Mouse (Mus musculus) liver, embryonic 12.5 days (tissue): ENCODE results near the gene Alk. TPM values are rescaled to one million over a fixed set of nuclear protein-coding genes. Genes with fewer than 3 reads are reported as not detected.

ENCODE experiments used
- ATAC-seq: fragments of 200-750 bp; cut with Nextera tagmentation; 2 replicates; pipeline ENCODE4 v1.8.0; 2017; ENCODE audit warnings: moderate number of reproducible peaks, mild to moderate bottlenecking, moderate library complexity
- H3K27ac ChIP-seq: fragments of 300-500 bp; sonication (generic); 2 replicates; pipeline ENCODE4 v1.5.1; 2016; ENCODE audit warnings: mild to moderate bottlenecking
- H3K27me3 ChIP-seq: fragments of 300-500 bp; sonication (generic); replicated peaks from 2 replicates; pipeline ENCODE4 v1.6.1; 2016; ENCODE audit warnings: mild to moderate bottlenecking, moderate library complexity
- H3K36me3 ChIP-seq: fragments of 300-500 bp; sonication (generic); 2 replicates; pipeline ENCODE4 v1.6.1; 2016; ENCODE audit warnings: mild to moderate bottlenecking, moderate library complexity
- H3K4me1 ChIP-seq: fragments of 300-500 bp; sonication (generic); 2 replicates; pipeline ENCODE4 v1.6.1; 2016
- H3K4me2 ChIP-seq: fragments of 300-500 bp; sonication (generic); 2 replicates; pipeline ENCODE4 v1.6.1; 2016; ENCODE audit warnings: mild to moderate bottlenecking, moderate library complexity
- H3K4me3 ChIP-seq: fragments of 300-500 bp; sonication (generic); 2 replicates; pipeline ENCODE4 v1.5.1; 2016; ENCODE audit warnings: mild to moderate bottlenecking, moderate library complexity
- H3K9ac ChIP-seq: fragments of 300-500 bp; sonication (generic); 2 replicates; pipeline ENCODE4 v1.6.1; 2016; ENCODE audit warnings: mild to moderate bottlenecking, moderate library complexity
- H3K9me3 ChIP-seq: fragments of 300-500 bp; sonication (generic); replicated peaks from 2 replicates; pipeline ENCODE4 v1.6.1; 2016; ENCODE audit warnings: mild to moderate bottlenecking, moderate library complexity
- WGBS: fragments of 180-500 bp; shearing (Covaris S2); methylation state at CpG from one replicate; pipeline ENCODE4 v1.1.7; 2016; ENCODE audit not compliant: insufficient replicate concordance; 5-methylcytosine and 5-hydroxymethylcytosine counted together
- polyA plus RNA-seq: library from polyadenylated mRNA; unstranded; fragments of >200 nt; fragmentation: Nextera tagmentation; extraction: Ambion mirVana; gene quantifications from 2 replicates; pipeline ENCODE4 v1.2.1, GENCODE M21; 2016

Alk gene
- 0.02 and 0.14 TPM in 2 replicates for polyA plus RNA-seq

DNA sequence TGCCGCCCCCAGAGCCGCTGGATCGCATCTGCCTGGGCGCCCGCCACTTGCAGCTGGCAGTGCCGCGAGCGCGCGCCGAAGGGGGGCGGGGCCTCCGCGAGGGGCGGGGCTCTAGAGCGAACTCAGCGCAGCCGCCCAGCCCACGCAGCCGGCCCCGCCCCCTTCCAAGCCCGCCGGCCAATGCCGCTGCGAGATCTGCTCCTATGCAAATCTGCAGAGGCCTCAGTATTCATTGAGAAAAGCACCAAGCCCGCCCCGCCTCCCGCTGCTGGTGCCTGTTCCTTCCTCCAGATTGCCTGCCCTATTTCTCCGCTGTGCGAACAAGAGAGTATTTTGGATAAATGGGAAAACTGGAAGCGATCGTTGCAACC is at the start of gene Alk:
Alk (minus strand) TSS at position 18 of the 371 bp plus-strand sequence.
- peak; percentile 82 for ATAC-seq

DNA sequence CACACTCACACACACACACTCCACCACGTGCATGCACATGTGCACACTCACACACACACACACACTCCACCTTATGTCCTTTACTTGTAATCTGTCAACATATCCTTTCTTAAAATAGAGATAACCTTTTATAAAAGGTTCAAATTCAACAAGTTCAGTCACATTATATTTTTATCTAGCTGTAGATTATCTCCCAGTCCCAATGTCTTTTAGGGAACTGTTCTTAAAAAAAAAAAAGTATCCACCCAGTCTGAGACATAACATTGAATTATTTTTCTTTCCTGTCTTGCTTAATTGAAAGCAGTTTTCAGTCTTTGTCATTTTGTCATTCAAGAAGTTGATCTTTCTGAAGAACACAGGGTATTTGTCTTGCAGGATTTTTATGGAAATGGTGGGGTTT is 48.4 kb upstream of the Alk start:
- H3K9ac ChIP-seq = no peak overlapping the region
- no peak overlapping the region for H3K27ac ChIP-seq
- no peaks in the 10 kb centered on the region for H3K36me3 ChIP-seq
- WGBS = 67% methylated on average over 1 of the region's 1 CpGs
- H3K4me1 ChIP-seq = no peaks in the 10 kb centered on the region
- 0 out of 2 replicates have a peak, but pooled peaks cover 2% of the 10 kb centered on the region for H3K9me3 ChIP-seq
- no peak overlapping the region for H3K4me2 ChIP-seq
- H3K4me3 ChIP-seq = no peak overlapping the region
- no peaks in the 10 kb centered on the region for H3K27me3 ChIP-seq
- ATAC-seq = no peak

More for the DNA sequence above, at the start of gene Alk:
- WGBS = 1% methylated on average over 32 of the region's 32 CpGs
- H3K9me3 ChIP-seq = no peaks in the 10 kb centered on the region
- no peak within 1 kb of the TSS for H3K27ac ChIP-seq
- no peak within 1 kb of the TSS for H3K9ac ChIP-seq
- peak within 1 kb of the TSS; percentile 48 for H3K4me3 ChIP-seq
- H3K4me1 ChIP-seq = 0 out of 2 replicates have a peak, but pooled peaks cover 9% of the 10 kb centered on the region
- peak within 1 kb of the TSS; percentile 66 for H3K4me2 ChIP-seq
- H3K27me3 ChIP-seq = peaks cover 40% of the 10 kb centered on the region
- H3K36me3 ChIP-seq = no peaks in the 10 kb centered on the region

DNA sequence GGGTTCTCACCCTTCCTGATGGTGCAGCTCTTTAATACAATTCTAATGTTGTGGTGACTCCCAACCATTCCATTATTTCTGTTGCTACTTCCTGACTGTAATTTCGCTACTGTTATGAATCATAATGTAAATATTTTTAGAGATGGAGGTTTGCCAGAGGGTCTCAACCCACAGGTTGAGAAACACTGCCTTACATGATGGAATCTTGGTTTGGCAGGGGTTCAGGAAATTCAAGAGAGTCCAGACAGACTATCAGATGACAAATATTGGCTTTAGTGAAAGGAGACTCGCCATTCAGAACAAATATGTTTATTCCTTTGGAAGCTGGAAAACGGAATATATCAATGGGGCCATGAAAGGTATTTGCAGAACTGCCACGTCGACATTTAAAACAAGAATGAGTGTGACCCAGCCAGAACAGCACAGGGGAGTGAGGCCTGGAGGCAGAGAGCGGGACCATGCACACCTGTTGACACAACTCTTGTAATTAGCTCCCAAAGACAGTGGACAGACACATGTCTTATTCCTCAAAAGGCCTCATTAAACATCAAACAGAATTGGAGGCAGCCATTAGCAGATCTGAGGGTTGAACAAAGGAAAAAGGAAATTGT is 44.3 kb upstream of the Alk start:
- no peaks in the 10 kb centered on the region for H3K36me3 ChIP-seq
- no peak overlapping the region for H3K9ac ChIP-seq
- no peak overlapping the region for H3K4me2 ChIP-seq
- 37% methylated on average over 6 of the region's 6 CpGs for WGBS
- no peak overlapping the region for H3K27ac ChIP-seq
- ATAC-seq = no peak
- H3K9me3 ChIP-seq = peaks cover 5% of the 10 kb centered on the region; the same call in 1 of the 2 replicates
- no peak overlapping the region for H3K4me3 ChIP-seq
- H3K4me1 ChIP-seq = no peaks in the 10 kb centered on the region
- H3K27me3 ChIP-seq = no peaks in the 10 kb centered on the region

DNA sequence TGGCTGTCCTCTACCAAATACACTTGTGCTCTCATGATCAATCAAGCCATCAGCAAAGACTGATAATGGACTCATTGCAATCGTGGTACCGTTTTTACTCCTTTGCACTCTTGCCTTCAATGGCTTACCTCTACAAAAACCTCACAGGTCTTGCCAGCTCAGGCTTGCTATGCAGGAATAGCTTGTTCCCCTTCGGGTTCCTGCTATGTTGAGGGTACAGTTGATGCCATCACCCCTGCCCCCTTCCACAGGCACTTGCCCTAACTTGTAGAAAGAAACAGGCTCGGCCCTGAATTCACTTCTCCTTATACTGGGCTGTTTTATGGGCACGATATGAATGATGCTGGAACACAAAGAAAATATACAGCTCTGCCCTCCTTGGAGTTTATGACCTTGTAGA is 41.7 kb upstream of the Alk start:
- H3K27ac ChIP-seq = no peak overlapping the region
- H3K27me3 ChIP-seq = no peaks in the 10 kb centered on the region
- ATAC-seq = no peak
- no peaks in the 10 kb centered on the region for H3K36me3 ChIP-seq
- peaks cover 8% of the 10 kb centered on the region; the same call in 1 of the 2 replicates for H3K9me3 ChIP-seq
- H3K4me3 ChIP-seq = no peak overlapping the region
- H3K9ac ChIP-seq = no peak overlapping the region
- no peaks in the 10 kb centered on the region for H3K4me1 ChIP-seq
- 54% methylated on average over 5 of the region's 5 CpGs for WGBS
- no peak overlapping the region for H3K4me2 ChIP-seq

DNA sequence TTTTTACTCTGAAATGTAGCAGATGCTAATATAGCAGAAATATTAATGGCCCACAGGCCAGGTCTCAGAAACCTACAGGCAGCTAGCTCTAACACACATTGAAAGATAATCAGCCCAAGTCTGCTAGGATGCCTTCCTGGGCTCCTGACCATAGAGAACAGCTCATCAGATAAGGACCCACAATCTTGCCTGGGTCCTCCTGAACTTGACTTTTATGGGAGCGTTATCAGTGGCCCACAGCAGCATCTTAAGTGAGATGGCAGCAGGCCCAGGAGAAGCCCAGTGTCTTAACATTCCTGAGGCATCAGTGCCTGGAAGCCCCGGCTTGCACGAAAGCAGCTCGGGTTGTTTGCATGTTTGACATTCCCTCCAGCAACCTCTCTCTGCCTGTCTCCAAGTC is 35.7 kb upstream of the Alk start:
- H3K4me1 ChIP-seq = no peaks in the 10 kb centered on the region
- H3K36me3 ChIP-seq = no peaks in the 10 kb centered on the region
- no peaks in the 10 kb centered on the region for H3K27me3 ChIP-seq
- no peak overlapping the region for H3K4me3 ChIP-seq
- 43% methylated on average over 4 of the region's 4 CpGs for WGBS
- no peak overlapping the region for H3K27ac ChIP-seq
- H3K4me2 ChIP-seq = no peak overlapping the region
- H3K9ac ChIP-seq = no peak overlapping the region
- no peak for ATAC-seq
- peaks cover 8% of the 10 kb centered on the region; the same call in 1 of the 2 replicates for H3K9me3 ChIP-seq

DNA sequence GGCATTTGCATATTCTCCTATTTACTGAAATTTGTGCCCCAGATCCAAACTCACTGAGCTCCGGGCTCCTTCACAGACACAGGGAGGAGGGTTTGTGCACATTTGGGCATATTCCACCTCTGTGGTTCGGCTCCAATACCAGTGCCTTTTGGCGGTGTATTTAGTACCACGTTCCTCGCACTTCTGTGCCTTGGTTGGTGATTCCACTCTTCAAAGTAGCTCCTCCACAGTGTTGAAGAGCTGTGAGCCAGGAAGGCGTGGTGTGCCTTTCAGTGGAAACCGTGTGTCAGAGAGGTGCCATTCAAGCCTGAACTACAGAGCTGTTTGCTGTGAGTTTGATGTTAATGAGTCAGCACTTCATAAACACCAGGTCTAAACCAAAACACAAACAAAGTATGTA is 35.0 kb upstream of the Alk start:
- Histone ChIP-seq H3K4me3 (no peak overlapping the region), H3K36me3 (no peaks in the 10 kb centered on the region), H3K4me2 (no peak overlapping the region), H3K9ac (no peak overlapping the region), H3K27ac (no peak overlapping the region), H3K27me3 (no peaks in the 10 kb centered on the region), H3K4me1 (no peaks in the 10 kb centered on the region), H3K9me3 (peaks cover 8% of the 10 kb centered on the region; the same call in 1 of the 2 replicates)
- WGBS = 70% methylated on average over 7 of the region's 7 CpGs
- no peak for ATAC-seq

DNA sequence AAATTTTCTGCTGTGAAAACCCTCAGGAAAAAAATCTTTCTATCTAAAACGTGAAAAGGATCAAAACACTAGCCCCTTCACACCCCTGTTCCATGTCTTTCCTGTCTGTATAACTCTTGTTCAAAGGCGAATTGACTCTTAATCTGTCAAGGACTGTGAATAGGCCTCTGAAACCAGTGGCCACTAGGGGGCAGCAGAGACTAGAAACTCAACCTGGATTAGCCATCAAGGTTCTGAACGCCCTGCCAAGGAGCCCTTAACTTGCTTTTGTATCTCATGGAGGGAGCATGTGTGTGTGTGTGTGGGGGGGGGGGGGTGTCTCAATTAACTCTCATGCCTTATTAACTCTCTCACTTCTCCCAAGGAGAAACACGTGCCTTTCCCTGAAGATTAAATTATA is 1.8 kb upstream of the Alk start:
- no peak for ATAC-seq
- Histone ChIP-seq H3K9ac (no peak overlapping the region), H3K4me1 (0 out of 2 replicates have a peak, but pooled peaks cover 9% of the 10 kb centered on the region), H3K27ac (no peak overlapping the region), H3K4me3 (no peak overlapping the region), H3K4me2 (no peak overlapping the region), H3K36me3 (no peaks in the 10 kb centered on the region), H3K27me3 (peaks cover 40% of the 10 kb centered on the region), H3K9me3 (no peaks in the 10 kb centered on the region)
- 12% methylated on average over 4 of the region's 4 CpGs for WGBS

DNA sequence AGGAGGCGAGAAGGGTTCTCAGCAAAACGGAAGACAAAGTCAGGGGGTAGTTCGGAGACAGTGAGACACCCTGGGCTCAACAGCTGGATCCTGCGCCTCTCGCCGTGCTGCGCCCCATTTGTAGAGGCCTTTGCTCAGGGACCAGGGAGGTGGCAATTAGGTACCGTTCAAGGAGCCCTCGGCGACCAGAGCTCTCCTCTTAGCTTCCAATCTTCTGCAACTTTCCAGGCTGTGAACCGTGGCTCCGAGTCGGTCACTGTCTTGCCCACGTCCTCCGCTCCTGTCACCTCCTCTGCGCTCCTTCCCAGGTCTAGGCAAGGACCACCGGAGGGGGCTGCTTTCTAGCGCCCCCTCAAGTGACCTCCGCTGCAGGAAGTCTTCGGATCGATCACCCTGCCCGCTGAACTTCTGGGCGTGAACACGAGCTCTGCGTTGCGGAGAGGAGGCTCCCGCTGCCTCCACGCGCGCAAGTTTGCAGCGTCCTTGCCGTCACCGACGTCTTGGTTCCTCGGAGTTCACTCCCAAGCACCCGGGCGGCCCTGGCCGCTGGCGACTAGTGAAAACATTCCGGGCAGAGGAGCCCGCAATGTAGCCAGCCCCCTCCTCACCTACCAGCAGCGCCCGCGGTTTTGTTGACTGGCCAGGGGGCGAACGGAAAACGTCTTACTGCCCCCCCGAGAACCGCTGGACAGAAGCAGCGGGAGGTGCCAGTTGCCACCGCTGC is 379 bp downstream of the Alk start:
- Histone ChIP-seq H3K27ac (no peak overlapping the region), H3K36me3 (no peaks in the 10 kb centered on the region), H3K4me3 (peak overlapping the region; percentile 48), H3K9ac (no peak overlapping the region), H3K4me2 (peak overlapping the region; percentile 66), H3K27me3 (peaks cover 40% of the 10 kb centered on the region), H3K4me1 (0 out of 2 replicates have a peak, but pooled peaks cover 9% of the 10 kb centered on the region), H3K9me3 (no peaks in the 10 kb centered on the region)
- ATAC-seq = peak; percentile 28
- WGBS = 3% methylated on average over 51 of the region's 51 CpGs

DNA sequence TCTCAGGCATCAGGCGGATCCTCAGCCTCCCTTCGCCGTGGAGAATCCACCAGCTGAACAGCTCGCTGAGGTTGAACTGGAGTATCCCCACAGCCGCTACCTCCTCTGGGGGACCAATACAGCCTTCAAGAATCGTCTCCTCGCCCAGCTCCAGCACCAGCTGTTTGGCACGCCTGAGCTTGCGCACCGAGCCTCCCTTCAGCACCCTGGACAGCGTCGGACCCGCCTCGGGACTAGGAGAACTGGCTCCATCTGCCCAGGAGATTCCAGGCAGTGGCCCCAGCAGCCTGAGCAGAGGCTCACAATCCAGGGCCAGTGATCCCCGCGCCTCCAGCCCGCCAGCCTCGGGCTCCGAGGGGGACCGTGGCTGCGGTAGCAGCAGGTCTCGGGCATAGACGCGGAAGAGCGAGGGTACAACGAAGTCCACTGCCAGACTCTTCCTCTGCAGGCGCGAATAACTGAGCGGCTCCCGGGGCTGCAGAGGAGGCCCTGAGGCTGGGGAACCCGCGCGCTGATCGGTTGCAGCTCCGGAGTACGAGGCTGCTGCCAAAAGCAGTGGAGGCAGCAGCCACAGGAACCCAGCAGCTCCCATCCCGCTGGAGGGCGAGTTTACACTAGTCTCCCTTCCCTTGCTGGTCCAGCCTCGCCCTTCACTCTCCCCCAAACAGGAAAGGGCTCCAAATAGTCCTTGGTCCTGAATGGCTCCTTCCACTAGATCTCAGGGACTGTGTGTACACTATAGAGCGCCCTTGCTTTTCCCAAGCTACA is 1.1 kb downstream of the Alk start:
- ATAC-seq = 0 out of 2 replicates have a peak, but pooled peaks have one; percentile 22
- Histone ChIP-seq H3K4me3 (no peak overlapping the region), H3K4me1 (0 out of 2 replicates have a peak, but pooled peaks cover 9% of the 10 kb centered on the region), H3K9ac (no peak overlapping the region), H3K36me3 (no peaks in the 10 kb centered on the region), H3K9me3 (no peaks in the 10 kb centered on the region), H3K4me2 (peak overlapping the region; percentile 66), H3K27ac (no peak overlapping the region), H3K27me3 (peaks cover 40% of the 10 kb centered on the region)
- WGBS = 4% methylated on average over 40 of the region's 40 CpGs

DNA sequence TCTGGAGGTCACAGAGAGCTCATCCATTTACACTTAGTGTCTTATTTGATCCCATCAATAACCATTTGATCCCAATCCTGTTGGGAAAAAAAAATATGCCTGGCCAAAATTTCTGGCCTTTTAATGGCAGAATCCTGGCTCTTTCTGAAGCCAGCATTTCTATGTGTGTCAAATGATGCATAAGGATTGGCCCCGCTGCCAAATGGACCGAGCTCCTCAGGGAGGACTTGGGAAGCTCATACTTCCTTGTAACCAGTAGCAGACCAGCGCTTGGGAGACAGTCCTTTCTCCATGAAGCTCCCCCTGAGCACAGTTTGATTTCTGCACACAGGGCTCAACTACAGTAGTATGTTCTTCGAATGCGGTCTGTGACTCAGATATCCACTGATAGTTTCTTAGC is 3.6 kb downstream of the Alk start:
- WGBS = 74% methylated on average over 5 of the region's 5 CpGs
- Histone ChIP-seq H3K4me1 (0 out of 2 replicates have a peak, but pooled peaks cover 9% of the 10 kb centered on the region), H3K9ac (no peak overlapping the region), H3K9me3 (no peaks in the 10 kb centered on the region), H3K27ac (no peak overlapping the region), H3K4me2 (no peak overlapping the region), H3K36me3 (no peaks in the 10 kb centered on the region), H3K4me3 (no peak overlapping the region), H3K27me3 (peaks cover 40% of the 10 kb centered on the region)
- ATAC-seq = no peak

DNA sequence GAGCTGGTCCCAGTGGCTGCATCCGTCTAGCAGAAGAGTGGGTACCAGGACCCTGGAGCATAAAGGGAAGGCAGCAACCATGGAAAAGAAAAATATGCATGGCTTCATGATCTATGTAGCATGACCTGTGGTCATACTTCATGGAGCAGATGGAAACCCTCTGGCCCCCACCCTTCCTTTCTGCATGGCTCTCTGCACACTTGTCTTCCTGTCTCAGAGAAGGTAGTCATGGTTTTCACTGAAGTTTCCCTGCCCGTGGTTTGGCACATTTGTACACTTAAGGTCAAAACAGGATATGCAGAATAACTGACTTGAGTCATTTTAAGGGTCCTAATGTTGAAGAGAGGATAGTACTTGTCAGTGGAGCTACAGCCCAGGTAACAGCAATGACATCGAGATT is 16.8 kb downstream of the Alk start:
- Histone ChIP-seq H3K27ac (no peak overlapping the region), H3K9me3 (peaks cover 5% of the 10 kb centered on the region; the same call in 1 of the 2 replicates), H3K27me3 (no peaks in the 10 kb centered on the region), H3K4me2 (no peak overlapping the region), H3K4me1 (no peaks in the 10 kb centered on the region), H3K4me3 (no peak overlapping the region), H3K36me3 (no peaks in the 10 kb centered on the region), H3K9ac (no peak overlapping the region)
- 74% methylated on average over 3 of the region's 3 CpGs for WGBS
- no peak for ATAC-seq

DNA sequence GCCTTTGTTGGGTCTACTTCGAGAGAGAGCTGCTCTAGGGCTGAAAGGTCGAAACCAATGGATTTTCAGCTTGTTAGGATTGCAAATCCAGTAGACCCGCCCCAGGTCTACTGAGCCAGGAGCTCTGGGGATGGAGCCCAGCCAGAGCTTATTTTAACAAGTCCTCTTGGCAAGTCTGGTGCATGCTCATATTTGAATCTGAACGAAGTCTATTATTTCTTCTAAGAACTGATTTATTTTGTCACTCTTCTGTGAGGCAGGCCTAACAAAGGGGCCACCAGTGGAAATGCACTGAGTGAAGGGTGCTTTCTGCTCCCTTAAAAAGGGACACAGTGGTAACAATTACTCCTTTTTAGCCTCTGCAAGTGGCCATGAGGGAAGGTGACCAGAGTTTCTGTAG is 24.3 kb downstream of the Alk start:
- no peaks in the 10 kb centered on the region for H3K36me3 ChIP-seq
- WGBS = 40% methylated on average over 4 of the region's 4 CpGs
- no peak overlapping the region for H3K4me2 ChIP-seq
- no peak for ATAC-seq
- peaks cover 12% of the 10 kb centered on the region; the same call in 1 of the 2 replicates for H3K9me3 ChIP-seq
- no peaks in the 10 kb centered on the region for H3K4me1 ChIP-seq
- no peak overlapping the region for H3K27ac ChIP-seq
- H3K9ac ChIP-seq = no peak overlapping the region
- H3K4me3 ChIP-seq = no peak overlapping the region
- H3K27me3 ChIP-seq = no peaks in the 10 kb centered on the region
